In the genomic region with DNA sequence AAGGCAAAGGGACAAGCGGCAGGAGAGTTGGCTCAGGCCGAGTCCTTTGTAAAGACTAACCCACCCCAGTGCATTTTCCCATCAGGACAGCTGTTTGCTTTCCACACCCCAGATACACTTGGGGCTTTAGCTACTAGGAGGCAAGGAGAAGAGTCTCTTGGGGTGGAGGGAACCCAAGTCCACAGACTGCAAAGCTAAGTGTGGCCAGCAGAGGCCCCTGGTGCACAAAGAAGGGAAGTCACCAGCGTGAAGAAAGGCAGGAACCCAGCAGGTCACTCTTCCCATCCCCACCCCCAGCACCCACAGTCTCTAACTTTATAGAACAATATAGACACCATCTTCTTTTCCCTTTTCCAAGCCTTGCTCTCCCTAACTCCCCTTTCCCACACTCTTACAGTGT, we compare ENCODE assay signal across 7 mouse cellular contexts. TPM values are rescaled to one million over a fixed set of nuclear protein-coding genes. Genes with fewer than 3 reads are reported as not detected.
DNase-seq lines count a peak whose midpoint lies in the region; ATAC-seq and TF ChIP-seq lines count a peak whose summit lies in the region.

No protein-coding gene starts in this region.

- peak; percentile 54 for DNase-seq in kidney, postnatal 0 days (ENCODE audit: low spot score)
- peak; percentile 58 for DNase-seq in ES-CJ7 (ENCODE audit: low read depth, low spot score)
- peak; percentile 30 to 76 for DNase-seq in spleen, postnatal 10 days (ENCODE audit: low spot score in 2 of 2)
- DNase-seq in Muller cell, postnatal 12 days (ENCODE audit: inconsistent ontology term), result no peak
- DNase-seq in cerebellum, adult 11 months, result no peak

- H3K4me3 ChIP-seq in kidney, postnatal 0 days (replicated peaks; ENCODE audit: low read depth, low read length), result no peak overlapping the region
- H3K4me3 ChIP-seq in kidney, embryonic 16.5 days (ENCODE audit: low read length), result no peak overlapping the region

- ATAC-seq in kidney, postnatal 0 days (replicated peaks; ENCODE audit: low FRiP score, low read depth), result no peak
- ATAC-seq in kidney, embryonic 16.5 days (ENCODE audit: low FRiP score, low TSS enrichment), result no peak
- ATAC-seq in common myeloid progenitor, adult 5-6 weeks (replicated peaks; ENCODE audit: low read depth, poor library complexity, severe bottlenecking), result peak; percentile 97

- no peak overlapping the region for H3K4me2 ChIP-seq in kidney, postnatal 0 days (ENCODE audit: low read length)
- H3K4me2 ChIP-seq in kidney, embryonic 16.5 days (replicated peaks; ENCODE audit: low read depth, low read length), result no peak overlapping the region

- H3K27ac ChIP-seq in kidney, postnatal 0 days, result no peak overlapping the region
- H3K27ac ChIP-seq in kidney, embryonic 16.5 days (ENCODE audit: low read length), result no peak overlapping the region

- no peaks in the 10 kb centered on the region for H3K36me3 ChIP-seq in kidney, postnatal 0 days (ENCODE audit: insufficient read depth, low read length)
- no peaks in the 10 kb centered on the region for H3K36me3 ChIP-seq in kidney, embryonic 16.5 days (ENCODE audit: insufficient read depth, low read length)

- H3K27me3 ChIP-seq in kidney, postnatal 0 days (ENCODE audit: insufficient read depth, low read length), result no peaks in the 10 kb centered on the region
- 0 out of 2 replicates have a peak, but pooled peaks cover 2% of the 10 kb centered on the region for H3K27me3 ChIP-seq in kidney, embryonic 16.5 days (ENCODE audit: insufficient read depth, low read length)

- WGBS in kidney, postnatal 0 days, result 55% methylated on average over 3 of the region's 3 CpGs
- WGBS in kidney, embryonic 16.5 days, result 40% methylated on average over 3 of the region's 3 CpGs

- no peaks in the 10 kb centered on the region for H3K9me3 ChIP-seq in kidney, postnatal 0 days (replicated peaks; ENCODE audit: low read length)
- H3K9me3 ChIP-seq in kidney, embryonic 16.5 days (ENCODE audit: low read length), result no peaks in the 10 kb centered on the region

- TF ChIP-seq CTCF in kidney, postnatal 0 days (IDR thresholded peaks at IDR 0.05; ENCODE audit: low read depth), result peak; percentile 64

- no peaks in the 10 kb centered on the region for H3K4me1 ChIP-seq in kidney, postnatal 0 days (replicated peaks; ENCODE audit: insufficient read depth, low read length)
- peaks cover 13% of the 10 kb centered on the region for H3K4me1 ChIP-seq in kidney, embryonic 16.5 days (ENCODE audit: insufficient read depth, low read length)

- H3K9ac ChIP-seq in kidney, postnatal 0 days (ENCODE audit: low read depth, low read length), result no peak overlapping the region
- H3K9ac ChIP-seq in kidney, embryonic 16.5 days (replicated peaks; ENCODE audit: low read length), result no peak overlapping the region

RNA-seq across cellular contexts. Expression of gene H2afy, which starts 9.4 kb away (rescaled TPM):
- polyA plus RNA-seq in kidney, postnatal 0 days (2015; fragmentation: Nextera tagmentation; extraction: Ambion mirVana), result 263 and 267 TPM in 2 replicates
- 367 and 386 TPM in 2 replicates for polyA plus RNA-seq in kidney, embryonic 16.5 days (2015; fragmentation: Nextera tagmentation; extraction: Ambion mirVana)
- 1,680 and 1,841 TPM in 2 replicates for total RNA-seq in common myeloid progenitor, adult 5-6 weeks (2017)

RNA-seq across cellular contexts. Expression of gene Tifab, which starts 33.2 kb away (rescaled TPM):
- polyA plus RNA-seq in kidney, postnatal 0 days (2015; fragmentation: Nextera tagmentation; extraction: Ambion mirVana), result 1.6 and 2.0 TPM in 2 replicates
- 1.5 and 2.4 TPM in 2 replicates for polyA plus RNA-seq in kidney, embryonic 16.5 days (2015; fragmentation: Nextera tagmentation; extraction: Ambion mirVana)
- 27.1 and 36.6 TPM in 2 replicates for total RNA-seq in common myeloid progenitor, adult 5-6 weeks (2017)

Comparison
In these comparisons a context has a peak if more than half of its experiments do, and no peak if none do; other contexts are left out.
1. DNase-seq: peak in kidney, postnatal 0 days (single experiment), ES-CJ7 (single experiment) and spleen, postnatal 10 days (2 of 2); none in Muller cell, postnatal 12 days (single experiment) and cerebellum, adult 11 months (single experiment).